Mouse (Mus musculus) adrenal gland (tissue): Measurements from ENCODE around the gene Ndufs1.

ENCODE experiments used
- microRNA-seq, 2 experiments: library from miRNA; unstranded; fragments of <30 nt; microRNA quantifications; one replicate each; pipeline ENCODE4; 2019

Gene Ndufs1

Small RNA genes lying within 50 kb of the gene (microRNA-seq; reads per million reads assigned to microRNA genes)
- 0 reads per million in 2 experiments for gene Gm24557
- gene Gm27512: 0 reads per million in 2 experiments
